Mouse (Mus musculus) liver, embryonic 11.5 days (tissue): ENCODE data around the gene Col18a1. TPM values are rescaled to one million over a fixed set of nuclear protein-coding genes. Genes with fewer than 3 reads are reported as not detected.
A peak's percentile ranks its signal among the peaks of the same experiment; 100 is the strongest.

Source experiments
- ATAC-seq: fragments of 200-750 bp; cut with Nextera tagmentation; replicated peaks from 2 replicates; pipeline ENCODE4 v1.8.0; 2017; ENCODE audit warnings: moderate number of reproducible peaks, mild to moderate bottlenecking, moderate TSS enrichment, moderate library complexity; ENCODE audit not compliant: low FRiP score
- DNase-seq: peaks from one replicate; pipeline ENCODE4 v3.0.0-alpha.2; 2017; ENCODE audit warnings: low spot score
- H3K27ac ChIP-seq: fragments of 300-500 bp; sonication (generic); 2 replicates; pipeline ENCODE4 v1.5.1; 2014; ENCODE audit warnings: mild to moderate bottlenecking, low read depth, low read length, control low read depth
- H3K27me3 ChIP-seq: fragments of 300-500 bp; sonication (generic); replicated peaks from 2 replicates; pipeline ENCODE4 v1.6.1; 2014; ENCODE audit warnings: low read length, mixed read lengths; ENCODE audit not compliant: control insufficient read depth, insufficient read depth
- H3K36me3 ChIP-seq: fragments of 300-500 bp; sonication (generic); 2 replicates; pipeline ENCODE4 v1.6.1; 2014; ENCODE audit warnings: mild to moderate bottlenecking, low read length, moderate library complexity, mixed read lengths; ENCODE audit not compliant: control insufficient read depth, insufficient read depth
- H3K4me1 ChIP-seq: fragments of 300-500 bp; sonication (generic); replicated peaks from 2 replicates; pipeline ENCODE4 v1.6.1; 2014; ENCODE audit warnings: low read length, mixed read lengths; ENCODE audit not compliant: control insufficient read depth, insufficient read depth
- H3K4me2 ChIP-seq: fragments of 300-500 bp; sonication (generic); 2 replicates; pipeline ENCODE4 v1.6.1; 2014; ENCODE audit warnings: mild to moderate bottlenecking, control low read depth, moderate library complexity
- H3K4me3 ChIP-seq: fragments of 300-500 bp; sonication (generic); 2 replicates; pipeline ENCODE4 v1.5.1; 2014; ENCODE audit warnings: low read depth, low read length, control low read depth
- H3K9ac ChIP-seq: fragments of 300-500 bp; sonication (generic); 2 replicates; pipeline ENCODE4 v1.6.1; 2014; ENCODE audit warnings: low read depth, low read length, control low read depth
- H3K9me3 ChIP-seq: fragments of 300-500 bp; sonication (generic); 2 replicates; pipeline ENCODE4 v1.6.1; 2016; ENCODE audit warnings: low read length, inconsistent platforms, mixed read lengths; ENCODE audit not compliant: control insufficient read depth
- WGBS: fragments of 180-500 bp; shearing (Covaris S2); extraction: QIAGEN DNeasy Blood & Tissue Kit; methylation state at CpG from one replicate; pipeline ENCODE4 v1.1.7; 2014; 5-methylcytosine and 5-hydroxymethylcytosine counted together
- polyA plus RNA-seq: library from polyadenylated mRNA; unstranded; fragments of >200 nt; fragmentation: Nextera tagmentation; extraction: Ambion mirVana; gene quantifications from 2 replicates; pipeline ENCODE4 v1.2.1, GENCODE M21; 2014

Gene Col18a1
- polyA plus RNA-seq, 1 experiment from 2014 or later: 55.3 TPM

DNA sequence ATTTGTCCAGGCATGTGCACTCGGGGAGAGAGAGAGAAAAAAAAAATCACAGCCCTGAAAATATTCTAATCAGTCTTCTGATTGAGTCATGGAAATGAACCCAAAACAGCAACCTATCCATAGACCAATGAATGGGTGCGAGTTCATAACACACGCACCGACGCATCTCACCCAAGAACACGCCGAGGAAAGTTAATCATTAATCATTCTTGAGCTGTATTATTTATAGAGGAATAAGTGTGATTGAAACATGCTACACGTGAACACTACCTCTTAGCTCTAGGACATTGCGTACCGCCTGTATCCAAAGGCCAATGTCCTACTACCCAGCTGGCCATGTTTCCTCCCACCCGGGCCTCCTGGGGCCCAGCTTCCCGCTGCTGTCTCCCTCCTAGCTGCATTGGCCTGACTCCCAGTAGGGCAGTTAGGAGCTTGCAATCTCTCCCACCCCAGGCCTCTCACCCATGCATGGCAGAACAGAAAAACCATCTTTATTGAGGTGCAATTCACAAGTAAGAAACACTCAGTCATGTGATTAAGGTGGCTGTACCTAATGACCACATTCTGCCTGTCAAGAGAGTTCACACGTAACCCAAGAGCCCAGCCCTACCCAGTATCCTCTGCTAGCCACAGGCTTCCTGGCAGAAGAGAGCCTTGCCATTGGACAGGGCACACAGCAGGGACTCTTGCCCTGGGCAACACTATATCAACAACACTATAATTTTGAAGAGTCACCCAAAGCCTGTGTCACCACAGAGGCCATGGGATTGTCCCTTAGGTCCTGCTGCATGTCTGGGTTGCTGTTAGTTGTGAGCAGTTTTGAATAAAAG lies 143.8 kb downstream of the Col18a1 start:
- 76% methylated on average over 13 of the region's 13 CpGs for WGBS
- H3K36me3 ChIP-seq: no peaks in the 10 kb centered on the region

DNA sequence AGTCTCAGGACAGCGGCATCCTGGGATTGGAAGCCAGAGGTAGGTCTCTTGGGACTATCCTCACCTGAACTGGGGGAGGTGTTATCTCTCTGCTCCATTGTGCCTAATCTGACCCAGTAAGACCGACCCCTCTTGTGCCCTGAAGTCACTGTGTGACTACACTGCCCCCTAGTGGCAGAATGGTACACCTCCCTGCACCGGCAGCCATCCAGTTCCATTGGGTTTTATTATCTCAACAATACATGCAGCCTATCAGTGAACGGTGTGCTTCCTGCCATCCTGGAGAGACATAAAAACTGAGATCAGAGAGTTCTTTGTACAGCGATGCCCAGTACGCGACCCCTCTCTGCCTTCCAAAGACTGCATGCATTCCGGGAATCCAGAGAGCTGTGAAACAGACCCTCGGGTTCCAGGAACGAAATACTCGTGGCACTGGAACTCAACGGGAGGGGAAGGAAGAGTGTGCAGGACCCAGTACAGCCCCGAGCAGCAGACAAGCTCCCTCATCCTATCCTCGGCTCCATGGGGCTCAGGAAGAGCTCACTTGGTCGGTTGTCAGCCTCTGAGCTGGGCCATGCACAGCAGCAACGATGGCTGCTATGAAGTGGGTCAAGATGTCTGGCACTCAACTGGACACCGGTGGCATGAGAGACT lies 144.8 kb downstream of the Col18a1 start:
- Histone ChIP-seq H3K27me3 (no peaks in the 10 kb centered on the region), H3K9me3 (no peaks in the 10 kb centered on the region), H3K4me1 (0 out of 2 replicates have a peak, but pooled peaks cover 3% of the 10 kb centered on the region), H3K4me3 (no peak overlapping the region), H3K27ac (no peak overlapping the region), H3K4me2 (peak overlapping the region; percentile 46), H3K9ac (no peak overlapping the region), H3K36me3 (no peaks in the 10 kb centered on the region)
- WGBS: 29% methylated on average over 17 of the region's 17 CpGs
- peak; percentile 73 for ATAC-seq
- DNase-seq: peak; percentile 72

More for the DNA sequence above, 143.8 kb downstream of the Col18a1 start:
- Histone ChIP-seq H3K9ac (no peak overlapping the region), H3K4me2 (no peak overlapping the region), H3K9me3 (no peaks in the 10 kb centered on the region), H3K4me3 (no peak overlapping the region), H3K27me3 (no peaks in the 10 kb centered on the region), H3K27ac (no peak overlapping the region), H3K4me1 (0 out of 2 replicates have a peak, but pooled peaks cover 3% of the 10 kb centered on the region)
- ATAC-seq (no peak), DNase-seq (no peak)

DNA sequence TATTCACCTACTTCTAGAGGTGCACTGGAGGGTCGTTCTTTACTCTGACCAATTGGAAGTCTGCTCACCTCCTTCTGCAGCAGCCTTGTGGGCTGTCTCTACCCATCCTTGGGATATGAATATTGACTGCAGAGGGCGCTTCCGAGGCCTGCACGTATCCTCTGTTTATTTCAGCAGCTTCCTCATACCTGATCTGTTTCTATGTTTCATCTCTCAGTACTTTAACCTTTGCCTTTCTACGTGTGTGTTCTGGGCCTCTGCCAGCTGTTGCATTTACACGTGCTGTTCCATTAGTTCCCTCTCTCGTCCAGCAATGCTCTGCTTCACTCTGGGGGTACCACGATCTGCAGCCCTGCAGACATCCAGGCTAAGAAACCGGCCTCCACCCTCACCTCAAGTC lies 148.7 kb downstream of the Col18a1 start:
- ATAC-seq: no peak
- Histone ChIP-seq H3K36me3 (no peaks in the 10 kb centered on the region), H3K9ac (no peak overlapping the region), H3K9me3 (no peaks in the 10 kb centered on the region), H3K27me3 (no peaks in the 10 kb centered on the region), H3K4me1 (0 out of 2 replicates have a peak, but pooled peaks cover 3% of the 10 kb centered on the region), H3K27ac (no peak overlapping the region), H3K4me3 (no peak overlapping the region), H3K4me2 (no peak overlapping the region)
- no peak for DNase-seq
- 71% methylated on average over 9 of the region's 9 CpGs for WGBS

DNA sequence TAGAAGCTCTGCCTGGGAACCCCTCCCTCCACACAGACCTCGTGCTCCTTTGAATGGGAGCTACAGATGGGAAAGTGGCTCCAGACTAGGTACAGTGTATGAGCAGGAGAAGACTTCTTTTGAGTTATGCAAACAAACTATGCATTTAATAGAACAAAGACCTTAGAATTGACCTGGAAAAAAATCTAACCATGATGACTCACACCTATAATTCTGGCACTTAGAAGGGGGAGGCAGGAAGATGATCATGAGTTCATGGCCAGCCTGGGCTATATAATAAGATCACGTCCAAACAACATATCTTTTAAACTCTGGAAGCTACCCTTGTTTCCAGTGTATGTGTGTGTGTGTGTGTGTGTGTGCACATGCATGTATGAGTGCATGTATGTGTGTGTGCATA lies 149.3 kb downstream of the Col18a1 start:
- DNase-seq (no peak), ATAC-seq (no peak)
- Histone ChIP-seq H3K9ac (no peak overlapping the region), H3K36me3 (no peaks in the 10 kb centered on the region), H3K4me3 (no peak overlapping the region), H3K9me3 (no peaks in the 10 kb centered on the region), H3K4me2 (no peak overlapping the region), H3K4me1 (0 out of 2 replicates have a peak, but pooled peaks cover 3% of the 10 kb centered on the region), H3K27me3 (no peaks in the 10 kb centered on the region), H3K27ac (no peak overlapping the region)
- 79% methylated on average over 2 of the region's 2 CpGs for WGBS

DNA sequence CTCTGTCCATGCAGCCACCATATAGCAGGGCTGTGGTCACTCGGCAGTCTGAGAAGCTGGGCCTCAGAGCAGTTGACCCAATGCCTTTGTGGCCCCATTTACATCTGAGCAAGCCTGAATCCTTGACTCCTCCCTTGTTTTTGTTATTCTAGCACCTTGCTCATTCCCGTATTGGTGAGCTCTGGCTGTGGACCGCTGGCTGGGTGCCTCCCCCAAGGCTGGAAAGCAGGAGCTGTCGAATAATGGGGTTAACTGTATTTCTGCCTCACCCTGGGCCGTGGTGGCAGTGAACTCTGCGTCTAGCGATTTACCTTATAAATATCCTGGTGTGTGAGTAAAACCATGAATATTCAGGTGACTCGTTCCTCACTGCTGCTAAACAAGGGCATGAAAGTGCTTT lies 149.8 kb downstream of the Col18a1 start:
- Histone ChIP-seq H3K9me3 (no peaks in the 10 kb centered on the region), H3K27me3 (no peaks in the 10 kb centered on the region), H3K4me2 (no peak overlapping the region), H3K9ac (no peak overlapping the region), H3K4me1 (0 out of 2 replicates have a peak, but pooled peaks cover under 1% of the 10 kb centered on the region), H3K27ac (no peak overlapping the region), H3K4me3 (no peak overlapping the region), H3K36me3 (no peaks in the 10 kb centered on the region)
- WGBS: 58% methylated on average over 8 of the region's 8 CpGs
- DNase-seq (no peak), ATAC-seq (no peak)

DNA sequence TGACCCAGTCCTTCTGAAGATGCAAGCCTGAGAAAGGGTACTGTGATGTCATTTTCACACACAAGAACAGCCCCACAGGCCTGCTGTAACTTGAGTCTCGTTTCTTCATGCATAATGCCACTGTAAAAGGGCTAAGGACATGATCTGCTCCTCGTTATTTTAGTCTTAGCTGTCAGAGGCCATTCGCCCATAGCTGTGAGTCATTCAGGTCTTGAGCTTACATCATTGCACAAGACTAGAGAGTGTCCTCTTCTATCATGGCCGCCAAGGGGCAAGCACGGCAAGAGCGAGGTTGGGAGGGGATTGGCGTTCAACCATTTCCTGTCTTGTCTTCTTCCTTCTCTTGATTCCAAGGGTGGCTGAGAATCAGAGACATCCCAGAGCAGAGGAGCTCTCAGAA lies 150.3 kb downstream of the Col18a1 start:
- no peak overlapping the region for H3K4me3 ChIP-seq
- ATAC-seq (no peak), DNase-seq (no peak)
- no peaks in the 10 kb centered on the region for H3K4me1 ChIP-seq
- H3K9ac ChIP-seq: no peak overlapping the region
- no peaks in the 10 kb centered on the region for H3K9me3 ChIP-seq
- H3K36me3 ChIP-seq: no peaks in the 10 kb centered on the region
- no peak overlapping the region for H3K27ac ChIP-seq
- no peak overlapping the region for H3K4me2 ChIP-seq
- WGBS: 77% methylated on average over 7 of the region's 7 CpGs
- H3K27me3 ChIP-seq: no peaks in the 10 kb centered on the region

DNA sequence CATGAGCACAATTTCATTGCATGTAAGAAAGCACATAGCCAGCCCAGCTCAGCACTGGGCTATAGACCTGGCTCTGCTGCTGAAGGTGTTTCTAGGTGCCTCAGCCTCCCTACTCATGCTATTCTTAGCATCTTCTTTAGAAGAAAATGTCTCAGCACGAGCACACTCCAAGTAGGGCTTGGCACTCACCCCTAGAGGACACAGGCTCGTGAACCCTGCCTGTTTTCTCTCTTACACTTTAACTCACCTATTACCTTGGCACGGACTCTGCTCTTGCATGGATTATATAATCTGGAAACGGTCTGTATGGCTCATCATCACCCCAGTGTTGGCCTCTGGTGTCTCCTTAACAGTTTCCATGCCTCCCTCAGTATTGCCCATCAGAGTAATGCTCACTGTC lies 154.7 kb downstream of the Col18a1 start:
- Histone ChIP-seq H3K36me3 (no peaks in the 10 kb centered on the region), H3K27me3 (no peaks in the 10 kb centered on the region), H3K9ac (no peak overlapping the region), H3K9me3 (no peaks in the 10 kb centered on the region), H3K27ac (no peak overlapping the region), H3K4me1 (peaks cover 6% of the 10 kb centered on the region; the same call in 1 of the 2 replicates), H3K4me2 (no peak overlapping the region), H3K4me3 (no peak overlapping the region)
- no peak for DNase-seq
- no peak for ATAC-seq
- 72% methylated on average over 4 of the region's 4 CpGs for WGBS

DNA sequence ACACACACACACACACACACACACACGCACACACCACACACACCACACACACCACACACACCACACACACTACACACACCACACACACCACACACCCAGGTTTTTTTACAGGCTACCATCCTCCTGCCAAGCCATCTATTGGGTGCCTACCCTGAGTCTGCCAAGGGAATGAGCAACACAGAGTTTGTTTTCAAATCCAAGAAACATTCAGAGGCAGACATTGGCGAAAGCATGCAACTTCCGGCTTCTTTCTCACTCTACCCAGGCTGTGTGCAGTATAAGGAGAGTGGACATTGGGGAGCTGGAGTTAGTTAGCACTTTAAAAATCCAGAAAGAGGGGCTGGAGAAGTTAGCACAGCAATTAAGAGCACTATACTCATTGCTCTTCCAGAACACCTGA lies 157.7 kb downstream of the Col18a1 start:
- Histone ChIP-seq H3K27ac (no peak overlapping the region), H3K4me3 (no peak overlapping the region), H3K4me1 (peaks cover 6% of the 10 kb centered on the region; the same call in 1 of the 2 replicates), H3K27me3 (no peaks in the 10 kb centered on the region), H3K4me2 (no peak overlapping the region), H3K36me3 (no peaks in the 10 kb centered on the region), H3K9ac (no peak overlapping the region), H3K9me3 (no peaks in the 10 kb centered on the region)
- no peak for DNase-seq
- no peak for ATAC-seq
- 77% methylated on average over 3 of the region's 3 CpGs for WGBS
